Mouse (Mus musculus): Measurements from ENCODE around the gene Fars2.

- TF ChIP-seq POLR2A (IDR thresholded peaks at IDR 0.05; ENCODE audit: low read depth, low read length) (no peak), CTCF (IDR thresholded peaks at IDR 0.05; ENCODE audit: extremely low read depth, insufficient read length, insufficient replicate concordance, low read depth, low read length) (no peak)
Measured at GRCm38 (mm10) chr13:36111331-36111730, 5.9 kb upstream of the Fars2 start.

Measured in small intestine, adult 2 months (tissue).